Mouse (Mus musculus) adrenal gland, adult 18-20 months (tissue): Measurements from ENCODE around the gene Hba-x. TPM values are rescaled to one million over a fixed set of nuclear protein-coding genes. Genes with fewer than 3 reads are reported as not detected.
"Not testable (repeated sequence)": the region's sequence is repeated elsewhere in the genome, so short reads cannot be mapped to it uniquely, and the experiment has no call there.

Source experiments
- DNase-seq, 2 experiments: peaks; one replicate each; pipeline ENCODE4 v3.0.0; 2021 to 2022; ENCODE audit warnings: low spot score in 2 of 2
- total RNA-seq, 2 experiments: library from RNA; stranded (reverse); gene quantifications; 1 replicate in 1 of 2; 2 replicates in 1 of 2; pipeline ENCODE4 v1.2.3; 2021

Hba-x gene
- total RNA-seq, 2 experiments from 2014 or later, result not detected

DNA sequence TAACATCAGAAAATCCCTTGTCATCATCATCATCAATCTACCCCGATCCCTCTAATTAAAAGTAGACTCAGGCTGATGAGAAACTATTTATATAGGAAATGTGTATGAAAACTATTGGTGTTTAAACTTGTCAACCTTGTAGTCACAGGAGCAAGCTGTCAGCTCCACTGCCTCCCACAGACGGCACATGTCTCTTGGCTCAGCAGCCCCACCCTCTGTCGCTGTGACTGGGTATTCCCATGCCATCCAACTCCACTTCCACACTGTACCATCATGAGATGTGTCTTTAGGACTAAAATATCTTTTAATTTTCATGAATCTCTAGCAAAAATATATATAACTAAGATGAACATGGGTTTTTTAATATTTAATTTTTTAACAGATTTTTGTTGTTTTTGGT is 27.9 kb upstream of the Hba-x start:
- no peak for DNase-seq

DNA sequence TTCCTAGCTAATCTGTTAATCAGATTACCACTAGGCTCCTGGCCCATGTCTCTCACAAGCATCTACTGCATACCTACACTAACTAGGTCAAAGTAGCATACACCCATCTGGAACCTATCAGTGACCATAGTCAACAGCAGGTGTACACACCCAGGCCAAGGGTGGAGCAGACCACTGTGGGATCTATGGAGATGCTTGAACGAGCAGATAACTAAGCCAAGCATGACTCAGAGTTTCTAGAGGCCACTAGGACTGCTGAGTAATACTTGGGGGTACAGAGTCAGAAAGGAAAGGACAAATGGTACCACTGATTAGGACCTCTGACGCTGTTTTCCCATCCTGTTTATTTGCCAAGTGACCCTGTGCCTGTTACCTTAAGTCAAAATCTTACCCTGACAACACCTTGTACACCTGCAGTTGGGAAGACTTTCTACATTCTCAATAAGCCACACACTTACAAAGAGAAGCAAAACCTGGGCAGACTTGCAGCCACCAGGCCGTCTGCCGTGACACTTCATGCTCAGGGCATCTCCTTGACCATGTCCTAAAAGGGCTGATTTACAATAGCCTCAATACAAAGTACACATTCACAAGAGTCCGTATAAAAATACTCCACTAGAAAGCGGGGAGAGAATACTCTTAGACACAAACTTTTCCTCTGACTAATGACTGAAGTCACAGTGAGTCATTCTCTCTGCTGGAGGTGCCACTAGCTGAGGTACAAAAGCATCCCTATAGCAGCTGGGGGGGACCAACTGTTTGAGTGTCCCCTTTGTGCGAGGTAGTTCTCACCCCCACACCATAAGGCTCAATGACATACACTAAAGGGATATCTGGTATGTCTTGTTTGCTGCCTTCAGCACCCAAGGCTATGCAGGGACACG is 25.1 kb upstream of the Hba-x start:
- no peak for DNase-seq

DNA sequence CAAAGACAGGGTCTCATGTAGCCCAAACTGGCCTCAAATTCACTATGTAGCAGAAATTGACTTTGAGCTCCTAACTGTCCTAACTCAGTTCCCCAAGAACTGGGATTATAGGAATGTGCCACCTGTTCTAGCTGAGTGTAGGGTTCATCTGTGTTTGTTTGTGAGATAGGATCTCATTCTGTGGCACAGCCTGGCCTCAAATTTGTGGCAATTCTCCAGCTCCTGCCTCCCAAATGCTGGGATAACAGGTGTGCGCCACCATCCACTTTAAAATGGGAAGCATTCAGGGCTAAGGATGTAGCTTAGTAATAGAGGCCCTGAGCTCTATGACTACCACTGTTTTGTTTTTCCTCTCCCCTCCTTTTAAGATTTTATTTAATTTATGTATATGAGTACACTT is 23.1 kb upstream of the Hba-x start:
- no peak for DNase-seq

DNA sequence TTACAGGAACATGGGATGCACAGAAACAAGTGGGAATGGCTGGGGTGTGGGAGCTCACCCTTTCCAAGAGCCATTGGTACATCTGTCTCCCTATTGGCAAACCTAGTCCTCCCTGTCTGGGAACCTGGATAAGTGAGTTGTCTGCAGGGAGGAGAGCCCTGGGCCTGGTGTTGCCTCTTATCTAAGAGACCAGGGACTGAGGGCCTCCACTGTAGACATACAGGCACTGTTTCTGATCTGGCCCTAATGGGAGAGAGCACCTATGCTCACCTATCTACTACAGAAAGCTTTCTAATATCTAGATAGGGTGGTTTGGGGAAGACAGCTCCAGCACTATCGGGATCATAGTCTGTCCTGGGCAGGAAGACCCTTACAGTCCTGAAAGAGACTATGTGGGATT is 20.1 kb upstream of the Hba-x start:
- no peak for DNase-seq

DNA sequence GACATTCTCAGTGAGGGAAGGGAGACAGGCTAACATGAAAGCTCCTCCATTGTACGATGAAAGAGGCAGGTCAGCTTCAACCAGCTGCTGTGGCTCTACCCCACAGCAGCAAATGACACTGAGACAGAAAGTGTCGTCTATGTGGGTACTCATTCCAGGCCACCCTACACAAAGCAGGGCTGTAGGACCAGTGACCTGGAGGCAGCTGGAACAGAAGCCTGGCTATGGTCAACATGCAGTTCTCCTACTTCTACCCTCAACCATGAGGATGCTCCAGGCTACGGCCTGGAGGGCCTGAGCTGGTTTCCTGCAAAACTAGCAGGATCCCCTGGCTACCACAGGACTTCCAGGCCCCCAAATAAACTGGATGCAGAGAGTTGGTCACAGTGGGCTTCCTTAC is 19.6 kb upstream of the Hba-x start:
- no peak for DNase-seq

DNA sequence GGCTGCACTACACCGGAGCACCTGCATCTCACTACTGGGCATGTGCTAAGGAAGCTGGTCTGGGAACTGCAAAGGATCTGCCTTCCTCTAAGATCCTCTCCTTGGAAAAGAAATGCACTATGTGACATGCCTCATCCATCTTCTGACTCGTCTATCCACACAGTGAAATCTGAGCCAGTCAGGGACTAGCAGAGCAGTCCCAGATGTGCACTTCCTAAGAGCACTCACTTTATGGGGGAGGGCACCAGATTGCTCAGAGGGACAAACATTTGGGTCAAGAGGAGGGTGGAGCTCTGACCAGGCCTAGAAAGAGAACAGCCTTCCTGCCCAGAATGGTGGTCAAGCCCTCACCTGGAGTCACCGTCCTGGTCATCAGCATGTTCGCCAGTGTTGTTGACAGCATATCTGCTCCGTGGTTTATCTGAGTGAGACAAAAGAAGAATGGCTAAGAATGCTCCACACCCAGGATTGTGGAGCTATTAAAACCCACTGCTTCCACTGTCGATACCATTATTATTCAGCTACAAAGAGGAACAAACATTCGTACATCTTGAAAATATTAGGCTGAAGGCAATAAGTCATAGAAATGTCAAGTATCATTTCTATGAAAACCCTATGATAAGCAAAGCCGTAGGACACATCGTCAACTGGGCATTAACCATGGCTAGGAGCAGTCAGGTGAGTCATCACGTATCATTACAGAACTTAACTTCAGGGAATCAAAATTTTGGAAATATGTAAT is 13.4 kb upstream of the Hba-x start:
- DNase-seq, result no peak

DNA sequence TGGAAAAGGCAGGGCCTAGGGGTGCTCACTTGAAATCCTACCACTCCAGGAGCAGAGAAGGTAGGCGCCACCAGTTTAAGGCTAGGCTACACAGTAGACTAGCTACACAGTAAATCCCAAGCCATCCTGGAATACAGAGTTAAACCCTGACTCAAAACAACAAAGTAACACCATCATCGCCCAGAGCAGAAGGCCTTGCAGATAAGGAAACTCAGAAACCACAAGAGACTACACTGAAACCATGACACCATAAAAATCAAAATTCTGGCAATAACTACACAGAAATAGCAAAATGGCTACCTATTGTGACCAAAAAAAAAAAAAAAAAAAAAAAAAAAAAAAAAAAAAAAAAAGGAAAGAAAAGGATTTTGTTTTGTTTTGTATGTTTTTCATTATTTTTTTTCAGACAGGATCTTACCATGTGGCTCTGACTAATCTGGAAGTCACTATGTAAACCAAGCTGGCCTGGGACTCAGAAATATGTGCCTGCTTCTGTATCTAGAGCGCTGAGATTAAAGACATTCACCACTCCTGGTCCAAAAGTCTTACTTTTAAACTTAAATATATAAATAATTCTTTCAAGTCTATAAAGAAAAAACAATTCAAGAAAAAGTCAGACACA is 11.0 kb upstream of the Hba-x start:
- DNase-seq, result no peak

DNA sequence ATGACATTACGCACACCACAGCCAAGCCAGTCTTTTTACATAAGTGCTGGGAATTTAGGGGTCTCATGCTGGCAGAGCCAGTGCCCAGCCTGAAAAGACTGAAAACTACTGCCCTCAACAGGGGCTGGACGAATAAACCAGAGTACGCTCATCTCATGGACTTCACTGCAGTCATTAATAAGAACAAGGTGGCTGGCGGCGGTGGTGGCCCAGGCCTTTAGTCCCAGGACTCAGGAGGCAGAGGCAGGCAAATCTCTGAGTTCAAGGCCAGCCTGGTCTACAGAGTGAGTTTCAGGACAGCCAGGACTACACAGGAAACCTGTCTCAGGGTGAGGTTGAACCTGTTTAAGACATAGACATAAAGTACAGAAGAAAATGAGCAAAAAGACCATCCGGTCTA is 10.0 kb upstream of the Hba-x start:
- DNase-seq, result no peak

DNA sequence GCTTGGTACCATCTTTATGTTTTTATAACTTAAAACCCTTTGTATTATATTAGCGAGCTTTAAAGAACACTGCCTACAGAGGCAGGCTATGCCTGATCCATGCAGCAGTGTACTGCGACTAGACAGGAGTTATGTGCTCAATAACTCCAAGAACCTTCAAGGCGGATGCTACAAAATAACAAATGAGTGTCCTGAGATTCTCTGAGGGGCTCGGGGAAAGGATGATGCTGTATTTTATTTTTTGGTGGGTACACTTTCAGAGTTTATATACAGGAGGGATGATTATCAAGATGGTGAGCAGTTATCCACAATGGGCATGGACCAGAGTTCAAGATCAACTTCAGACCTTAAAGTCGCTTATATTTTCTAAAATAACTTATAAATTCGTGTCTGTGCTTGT is 9.4 kb upstream of the Hba-x start:
- no peak for DNase-seq

DNA sequence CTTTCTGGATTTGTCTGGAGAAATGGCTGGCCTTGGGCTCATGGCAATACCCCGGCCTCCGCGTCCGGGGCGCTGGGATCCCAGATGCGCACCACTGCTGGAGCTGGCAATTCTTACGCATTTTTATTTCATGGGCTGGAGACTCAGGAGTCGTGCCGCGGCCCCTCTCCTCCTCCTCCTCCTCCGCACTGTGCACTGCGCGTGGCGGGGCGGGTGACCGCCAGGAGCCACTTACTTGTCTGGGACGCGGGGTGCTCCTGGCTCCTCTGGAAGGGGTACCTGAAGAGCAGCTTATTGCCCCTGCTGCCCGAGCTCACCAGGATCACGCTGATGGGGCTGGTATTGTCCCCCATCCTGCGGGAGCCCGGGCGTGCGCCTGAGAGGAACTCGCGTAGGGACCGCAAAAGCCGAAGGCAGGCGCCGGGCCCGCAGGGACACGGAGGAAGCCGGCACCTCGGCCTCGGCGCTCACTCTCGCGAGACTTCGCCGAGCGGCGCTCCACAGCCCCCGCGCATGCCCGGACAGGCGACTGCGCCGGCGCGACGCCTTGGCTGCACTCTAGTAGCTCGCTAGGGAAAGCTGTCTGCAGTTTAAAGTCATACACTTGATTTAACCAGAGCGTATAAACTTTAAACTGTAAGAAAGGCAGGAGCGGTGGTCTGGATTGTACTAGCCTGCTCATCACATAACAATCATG is 8.9 kb upstream of the Hba-x start, which contains the start of gene Nprl3:
Nprl3 (minus strand) TSS at position 520 of the 697 bp plus-strand sequence.
- DNase-seq, result peak; percentile 96 to 98

DNA sequence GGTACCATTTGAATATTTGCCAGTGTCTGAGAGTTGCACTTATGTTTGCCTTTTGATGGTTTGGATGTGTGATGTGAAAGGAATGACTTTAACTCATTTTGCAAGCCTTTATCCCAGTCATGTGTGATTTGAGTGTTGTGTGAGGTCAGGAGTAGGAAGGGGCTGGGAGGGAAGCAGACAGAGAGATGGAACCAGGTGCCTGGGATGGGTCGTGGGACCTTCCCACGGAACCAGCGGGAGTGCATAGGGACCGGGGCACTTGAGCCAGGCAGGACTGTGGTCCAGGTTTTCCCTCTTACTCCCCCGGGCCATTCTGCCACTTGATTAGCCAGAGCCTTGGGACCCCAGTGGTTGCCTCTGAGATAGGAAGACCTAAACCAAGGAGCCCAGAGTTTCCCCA is 8.2 kb upstream of the Hba-x start:
- DNase-seq, result no peak

DNA sequence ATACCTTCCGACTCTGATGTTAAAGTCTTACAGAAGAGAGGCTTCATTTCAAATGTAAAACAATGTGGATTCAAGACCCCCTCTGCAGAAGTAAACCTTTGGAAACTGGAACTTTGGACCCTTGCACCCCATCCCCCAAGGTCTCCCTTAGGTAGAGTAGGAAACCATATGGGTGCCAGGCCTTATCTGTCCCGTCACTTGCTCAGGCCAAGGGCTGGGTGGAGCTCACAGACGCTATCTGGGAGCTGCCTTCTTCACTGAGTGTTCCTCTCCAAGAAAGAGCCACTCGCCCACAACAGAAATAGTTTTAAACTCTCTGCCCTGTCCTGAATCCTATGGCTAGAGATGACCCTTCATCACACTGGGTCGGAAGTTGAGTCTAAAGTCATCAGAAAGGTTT is 7.2 kb upstream of the Hba-x start:
- no peak for DNase-seq

DNA sequence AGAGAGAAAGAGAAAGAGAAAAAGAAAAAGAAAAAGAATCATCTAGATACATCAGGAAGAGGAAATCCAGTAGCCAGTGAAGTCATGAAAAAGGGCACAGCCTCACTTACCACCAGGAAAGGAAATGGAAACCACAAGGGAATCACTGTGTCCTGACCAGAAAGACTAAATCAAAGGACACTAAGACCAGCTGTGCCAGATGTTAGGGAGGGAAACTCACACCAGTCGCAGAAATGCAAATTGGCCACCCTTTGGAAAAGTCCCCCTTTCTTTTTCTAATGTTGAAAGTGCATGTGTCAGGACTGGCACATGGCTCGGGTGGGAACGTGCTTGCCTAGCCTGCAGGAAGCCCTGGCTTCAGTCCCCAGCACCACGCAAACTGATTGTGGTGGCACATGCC is 5.0 kb upstream of the Hba-x start:
- DNase-seq, result no peak

DNA sequence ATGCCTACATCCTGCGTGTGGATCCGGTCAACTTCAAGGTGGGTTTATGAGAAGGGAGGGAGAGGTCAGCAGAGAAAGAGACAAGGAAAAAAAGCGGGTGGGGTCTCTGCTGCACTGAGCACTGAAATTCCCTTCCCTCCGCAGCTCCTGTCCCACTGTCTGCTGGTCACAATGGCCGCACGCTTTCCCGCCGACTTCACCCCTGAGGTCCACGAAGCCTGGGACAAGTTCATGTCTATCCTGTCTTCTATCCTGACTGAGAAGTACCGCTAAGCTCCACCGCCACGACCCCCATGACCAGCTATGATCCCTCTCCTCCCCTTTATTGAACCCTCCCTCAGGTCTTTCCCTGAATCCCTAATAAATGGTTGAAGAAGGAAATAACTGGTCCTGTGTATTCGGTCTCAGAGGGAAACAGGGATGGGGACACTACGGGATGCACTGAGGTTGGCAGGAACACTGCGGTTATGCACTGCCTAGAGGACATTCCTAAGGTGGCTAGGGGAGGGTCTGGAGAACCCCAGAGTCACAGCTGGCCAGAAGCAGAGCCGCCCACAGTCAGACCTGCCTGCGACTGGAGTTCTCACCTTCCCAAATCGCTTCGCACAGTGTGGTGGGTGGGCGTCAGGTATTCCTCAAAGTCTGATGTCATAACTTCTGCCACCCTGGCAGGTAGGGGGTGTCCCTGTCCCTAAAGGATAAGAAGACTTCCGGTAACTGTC is 1.7 kb downstream of the Hba-x start:
- DNase-seq, result no peak

DNA sequence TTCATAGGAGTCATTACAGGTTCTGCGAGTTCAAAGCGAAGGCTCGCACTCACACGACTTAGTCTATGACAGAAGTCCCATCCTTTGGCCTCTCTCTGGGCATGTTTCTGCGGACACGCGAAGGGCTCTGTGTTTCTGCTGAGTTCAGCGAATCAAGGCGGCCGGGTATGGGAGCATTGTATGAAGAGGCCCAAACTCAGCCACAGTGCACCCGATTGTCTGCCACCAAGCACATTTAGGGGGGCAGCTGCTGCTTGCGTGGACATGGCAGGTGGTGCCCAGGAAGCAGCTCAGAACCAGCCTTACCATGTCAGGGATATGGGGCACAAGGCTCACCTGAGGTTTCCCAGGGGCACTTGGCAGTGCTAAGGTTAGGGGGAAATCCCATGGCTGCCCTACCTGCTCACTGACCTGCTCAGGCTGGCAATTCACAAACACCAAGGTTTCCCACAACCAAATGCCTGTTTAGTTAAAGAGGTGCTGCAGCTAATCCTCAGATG is 2.3 kb downstream of the Hba-x start:
- no peak for DNase-seq

DNA sequence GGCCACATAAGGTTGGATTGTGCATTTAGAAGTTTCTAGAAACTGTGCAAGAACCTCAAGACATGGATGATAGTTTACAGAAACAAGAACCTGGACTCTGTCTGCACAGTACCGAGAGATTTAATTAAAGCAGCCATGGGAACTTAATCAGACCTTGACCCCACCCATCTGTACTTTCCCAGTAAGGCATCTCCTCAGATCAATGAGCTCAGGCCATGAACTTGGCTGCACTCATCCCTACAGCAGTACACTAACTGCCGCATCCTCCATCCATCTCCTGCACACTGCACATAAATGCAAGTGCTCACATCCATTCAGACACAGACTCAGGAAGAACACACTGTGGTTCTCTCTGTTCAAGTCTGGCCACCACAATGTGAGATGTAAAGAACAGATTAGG is 4.4 kb downstream of the Hba-x start:
- DNase-seq, result no peak

DNA sequence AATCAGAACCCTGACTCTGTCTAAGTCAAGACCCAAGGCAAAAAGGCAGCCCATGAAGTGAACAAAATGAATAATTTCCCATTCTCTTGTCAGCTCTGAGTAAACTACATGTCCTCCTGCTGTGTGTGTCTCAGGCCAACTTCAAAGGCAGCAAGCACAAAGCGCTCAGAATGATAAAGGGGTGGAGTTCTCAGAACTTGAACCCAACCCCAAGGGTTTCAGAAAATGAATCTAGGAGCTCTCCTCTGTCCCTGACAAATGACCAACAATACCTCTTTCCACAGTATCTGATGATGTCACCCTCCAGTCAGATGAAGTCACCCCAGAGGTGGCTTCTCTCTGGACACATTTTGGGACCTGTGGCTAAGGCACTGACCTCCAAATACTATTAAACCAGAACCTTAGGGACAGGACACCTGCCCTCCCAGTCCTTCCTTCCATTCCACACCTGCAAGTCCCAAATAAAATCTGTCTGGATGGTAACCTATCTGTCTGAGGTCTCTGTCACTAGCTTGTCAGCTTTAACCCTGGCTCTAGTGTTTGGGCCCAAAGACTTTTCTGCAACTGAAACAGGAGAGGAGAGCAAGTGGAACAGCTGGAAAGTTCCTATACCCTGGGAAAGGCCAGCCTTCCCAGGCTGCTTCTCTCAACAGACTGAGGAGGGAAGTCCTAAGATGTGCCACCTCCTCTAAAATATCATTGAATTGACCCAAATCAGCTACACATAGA is 5.4 kb downstream of the Hba-x start:
- no peak for DNase-seq

DNA sequence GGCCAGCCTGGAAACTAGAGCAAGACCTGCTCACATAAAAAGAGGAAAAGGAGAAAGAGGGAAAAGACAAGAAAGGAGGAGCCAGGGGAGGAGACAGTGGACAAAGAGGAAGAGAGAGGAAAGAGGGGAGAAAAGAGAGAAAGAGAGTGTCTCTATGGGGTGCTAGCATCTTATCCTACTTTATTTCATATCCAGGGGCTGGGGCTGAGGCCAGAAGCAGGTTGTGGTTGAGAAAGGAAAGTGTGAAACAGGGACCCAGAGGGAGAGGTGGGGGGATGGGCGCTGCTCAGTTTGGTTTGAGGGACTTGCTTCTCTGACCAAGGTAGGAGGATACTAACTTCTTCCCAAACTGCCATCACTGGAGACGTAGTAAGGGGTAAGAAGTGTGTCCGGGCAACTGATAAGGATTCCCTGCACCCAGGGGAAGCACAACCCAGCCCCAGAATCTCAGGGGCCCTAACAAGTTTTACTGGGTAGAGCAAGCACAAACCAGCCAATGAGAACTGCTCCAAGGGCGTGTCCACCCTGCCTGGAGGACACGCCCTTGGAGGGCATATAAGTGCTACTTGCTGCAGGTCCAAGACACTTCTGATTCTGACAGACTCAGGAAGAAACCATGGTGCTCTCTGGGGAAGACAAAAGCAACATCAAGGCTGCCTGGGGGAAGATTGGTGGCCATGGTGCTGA is 7.0 kb downstream of the Hba-x start, which contains the start of gene Hba-a1:
Hba-a1 (plus strand) TSS at position 421 of the 687 bp plus-strand sequence.
- DNase-seq, result not testable (repeated sequence)

DNA sequence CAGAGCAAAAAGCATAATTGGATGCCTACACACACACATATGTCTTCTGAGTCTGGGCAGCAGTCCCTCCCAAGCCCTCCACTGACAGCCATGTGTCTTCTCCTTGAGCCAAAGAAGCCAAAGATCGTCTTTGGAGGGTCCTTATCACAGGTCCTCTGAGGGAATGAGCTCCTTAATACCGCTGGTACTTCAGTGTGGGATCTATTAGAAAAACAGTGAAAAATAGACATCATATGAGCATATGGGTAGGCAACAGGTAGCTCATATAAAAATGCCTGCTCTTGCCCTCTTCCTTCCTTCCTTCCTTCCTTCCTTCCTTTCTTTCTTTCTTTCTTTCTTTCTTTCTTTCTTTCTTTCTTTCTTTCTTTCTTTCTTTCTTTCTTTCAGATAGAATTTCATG is 8.4 kb downstream of the Hba-x start:
- not testable (repeated sequence) for DNase-seq
